Mouse (Mus musculus): Measurements from ENCODE around the gene Aldh18a1. TPM values are rescaled to one million over a fixed set of nuclear protein-coding genes. Genes with fewer than 3 reads are reported as not detected.

The Aldh18a1 gene
- polyA plus RNA-seq, 1 experiment: 1.1 TPM

DNA sequence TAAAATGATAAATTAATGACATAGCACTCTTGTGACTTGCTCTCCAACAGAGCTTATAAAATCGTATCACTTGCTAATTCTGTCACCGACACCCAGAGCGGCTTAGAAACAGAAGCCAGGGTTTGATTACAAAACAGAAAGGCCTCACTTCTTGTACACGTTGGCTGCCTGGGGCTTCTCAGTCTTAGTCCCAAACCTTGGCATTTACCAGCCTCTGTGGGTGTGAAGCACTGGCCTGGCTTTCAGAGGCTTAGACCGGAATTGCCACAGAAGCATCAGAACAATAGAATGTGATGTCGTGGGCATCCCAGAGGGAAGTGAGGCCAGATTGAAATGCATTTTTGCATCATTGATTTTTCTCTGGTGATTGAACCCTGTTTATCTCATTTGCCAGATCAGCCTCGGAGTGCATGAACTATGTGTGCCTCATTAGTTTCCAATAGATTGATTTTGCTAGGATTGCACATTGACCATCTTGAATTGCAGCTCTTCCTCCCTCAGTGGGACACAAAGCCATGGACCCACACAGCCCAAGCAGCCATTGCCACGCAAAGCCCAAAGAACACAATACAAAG, 64.7 kb downstream of the Aldh18a1 start:
- Histone ChIP-seq H3K4me3 (ENCODE audit: insufficient read depth, low read depth, low read length) (no peak overlapping the region), H3K27ac (replicated peaks; ENCODE audit: low read depth, low read length) (no peak overlapping the region), H3K4me1 (ENCODE audit: control insufficient read depth, insufficient read depth, insufficient read length, low read length) (no peaks in the 10 kb centered on the region)

DNA sequence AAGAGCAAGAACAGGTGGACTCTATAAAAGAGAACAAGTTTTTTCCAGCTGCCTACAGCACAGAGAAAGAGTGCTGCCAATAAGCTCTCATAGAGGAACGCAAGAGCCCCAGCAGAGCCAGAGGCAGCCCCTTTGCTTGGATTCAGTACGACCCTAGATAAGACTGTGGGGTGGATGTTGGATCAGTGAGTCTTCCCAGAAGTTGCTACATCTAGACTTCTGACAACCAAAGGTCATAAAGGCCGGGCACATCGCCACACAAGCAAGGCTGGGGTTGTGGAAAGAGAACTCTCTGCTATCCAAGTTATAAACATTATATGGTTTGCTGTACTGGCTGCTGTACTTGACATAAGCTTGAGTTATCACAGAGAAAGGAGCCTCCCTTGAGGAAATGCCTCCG, 67.9 kb downstream of the Aldh18a1 start:
- no peak overlapping the region for H3K27ac ChIP-seq (replicated peaks; ENCODE audit: low read depth, low read length)
- no peaks in the 10 kb centered on the region for H3K4me1 ChIP-seq (ENCODE audit: control insufficient read depth, insufficient read depth, insufficient read length, low read length)
- H3K4me3 ChIP-seq (ENCODE audit: insufficient read depth, low read depth, low read length): no peak overlapping the region

DNA sequence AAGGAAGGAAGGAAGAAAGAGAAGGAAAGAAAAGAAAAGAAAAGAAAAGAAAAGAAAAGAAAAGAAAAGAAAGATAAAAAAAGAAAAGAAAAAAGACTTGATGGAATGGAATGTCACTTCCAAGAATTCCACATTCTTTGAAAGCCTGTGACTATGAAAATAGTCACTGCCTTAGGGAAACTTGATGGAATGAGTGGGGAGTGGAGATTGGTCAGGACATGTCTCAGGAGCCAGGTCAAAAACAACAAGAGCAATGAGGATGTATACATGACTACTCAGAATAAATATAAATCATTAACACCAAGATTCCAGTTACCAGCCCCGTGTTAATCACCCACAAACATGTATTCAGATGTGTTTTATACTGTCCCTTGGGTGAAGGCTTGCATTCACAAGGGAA, 69.6 kb downstream of the Aldh18a1 start:
- H3K4me1 ChIP-seq (ENCODE audit: control insufficient read depth, insufficient read depth, insufficient read length, low read length): no peaks in the 10 kb centered on the region
- H3K27ac ChIP-seq (replicated peaks; ENCODE audit: low read depth, low read length): no peak overlapping the region
- H3K4me3 ChIP-seq (ENCODE audit: insufficient read depth, low read depth, low read length): no peak overlapping the region

DNA sequence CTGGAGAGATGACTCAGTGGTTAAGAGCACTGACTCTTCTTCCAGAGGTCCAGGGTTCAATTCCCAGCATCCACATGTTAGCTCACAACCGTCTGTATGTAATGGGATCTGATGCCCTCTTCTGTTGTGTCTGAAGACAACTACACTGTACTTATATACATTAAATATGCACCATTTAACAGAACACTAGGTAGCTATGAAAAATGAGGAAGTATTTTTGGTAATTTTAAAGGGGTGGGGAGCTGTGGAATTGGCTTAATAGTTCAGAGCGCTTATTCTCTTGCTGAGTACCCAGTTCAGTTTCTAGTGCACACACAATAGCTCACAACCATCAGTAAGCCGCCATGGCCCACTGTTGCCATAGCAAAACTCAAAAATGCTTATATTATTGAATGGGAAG, 72.7 kb downstream of the Aldh18a1 start:
- Histone ChIP-seq H3K4me1 (ENCODE audit: control insufficient read depth, insufficient read depth, insufficient read length, low read length) (peaks cover 6% of the 10 kb centered on the region; the same call in 1 of the 2 replicates), H3K4me3 (ENCODE audit: insufficient read depth, low read depth, low read length) (no peak overlapping the region), H3K27ac (replicated peaks; ENCODE audit: low read depth, low read length) (no peak overlapping the region)

DNA sequence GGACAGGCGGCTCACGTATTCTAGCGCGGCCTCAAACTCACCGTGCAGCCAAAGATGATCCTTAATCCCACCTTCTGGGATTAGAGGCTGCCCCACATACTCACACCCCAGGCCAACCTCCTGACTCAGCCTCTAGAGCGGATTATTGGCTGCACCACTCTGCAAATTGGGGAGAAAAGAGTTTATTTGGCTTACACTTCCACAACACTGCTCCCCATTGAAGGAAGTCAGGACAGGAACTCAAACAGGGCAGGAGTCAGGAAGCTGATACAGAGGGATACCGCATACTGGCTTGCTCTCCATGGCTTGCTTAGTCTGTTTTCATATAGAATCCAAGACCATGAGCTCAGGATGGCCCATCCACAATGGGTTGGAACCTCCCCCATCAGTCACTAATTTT, 73.9 kb downstream of the Aldh18a1 start:
- Histone ChIP-seq H3K4me3 (ENCODE audit: insufficient read depth, low read depth, low read length) (no peak overlapping the region), H3K27ac (replicated peaks; ENCODE audit: low read depth, low read length) (no peak overlapping the region), H3K4me1 (ENCODE audit: control insufficient read depth, insufficient read depth, insufficient read length, low read length) (peaks cover 14% of the 10 kb centered on the region)

DNA sequence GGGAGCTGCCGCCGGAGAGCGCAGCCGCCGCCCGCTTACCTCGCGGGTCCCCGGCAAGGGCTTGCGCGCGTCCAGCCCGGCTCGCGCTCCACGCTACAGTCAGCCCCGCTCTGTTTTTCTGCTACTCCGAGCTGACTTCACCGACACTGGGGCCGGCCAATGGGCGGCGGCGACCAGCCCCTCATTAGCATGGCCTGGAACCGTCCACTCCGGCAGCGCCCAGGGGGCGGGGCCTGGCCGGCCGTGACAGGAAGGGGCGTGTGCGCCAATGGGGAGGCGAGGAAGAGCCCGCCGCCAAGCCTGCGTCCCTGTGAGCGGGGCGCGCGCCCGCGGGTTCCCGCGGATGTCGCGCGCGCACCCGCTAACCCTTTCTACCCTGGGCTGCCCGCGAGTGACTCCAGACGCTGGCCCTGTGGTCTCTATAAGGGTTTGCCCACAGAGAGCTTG, 74.6 kb downstream of the Aldh18a1 start, which contains the start of gene Sorbs1:
TSS of gene Sorbs1 (minus strand) at position 148 of the 447 bp plus-strand sequence.
- peaks cover 20% of the 10 kb centered on the region for H3K4me1 ChIP-seq (ENCODE audit: control insufficient read depth, insufficient read depth, insufficient read length, low read length)
- H3K27ac ChIP-seq (replicated peaks; ENCODE audit: low read depth, low read length): peak within 1 kb of the TSS; percentile 77
- H3K4me3 ChIP-seq (ENCODE audit: insufficient read depth, low read depth, low read length): peak within 1 kb of the TSS; percentile 85

DNA sequence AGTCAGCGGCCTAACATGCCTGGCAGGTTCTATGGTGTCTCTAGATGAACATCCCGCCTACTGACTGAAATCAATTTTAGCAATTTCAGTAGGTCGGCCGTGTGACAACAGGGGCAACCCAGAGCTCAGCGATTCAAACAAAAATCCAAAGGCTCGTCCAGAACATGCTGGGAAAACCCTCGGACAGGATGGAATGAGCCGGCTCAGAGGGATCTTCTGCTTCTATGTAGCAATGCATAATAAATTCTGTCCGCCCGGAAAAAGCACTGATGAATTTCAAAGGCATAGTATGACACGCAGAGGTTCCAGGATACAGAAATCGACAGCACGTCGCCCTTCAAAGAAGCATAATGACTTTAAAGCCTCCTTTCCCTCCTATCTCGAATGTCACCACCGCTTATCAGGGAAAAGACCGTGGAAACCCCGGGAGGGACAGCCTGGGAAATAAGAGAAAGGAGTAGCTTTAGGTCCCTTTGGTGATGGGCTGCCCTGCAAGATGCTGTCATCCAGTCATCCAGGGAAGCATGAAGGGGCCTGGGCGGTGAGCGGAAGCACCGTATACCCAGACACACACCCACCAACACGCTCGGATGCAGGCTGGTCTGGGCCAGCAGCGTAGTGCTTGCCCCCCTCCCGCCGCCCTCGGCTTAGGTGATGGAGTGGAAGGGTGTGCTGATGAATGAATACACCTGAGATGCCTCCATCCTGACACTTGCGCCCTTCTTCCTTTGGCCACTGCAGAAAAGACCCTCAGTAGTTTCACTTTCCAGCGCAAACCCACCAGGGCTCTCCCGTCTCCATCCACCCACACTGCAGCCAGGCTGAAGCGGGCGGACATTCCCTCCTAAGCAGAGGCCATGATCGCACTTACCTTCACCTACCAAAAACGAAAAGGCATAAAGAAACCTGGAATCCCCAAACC, 75.5 kb downstream of the Aldh18a1 start:
- Histone ChIP-seq H3K27ac (replicated peaks; ENCODE audit: low read depth, low read length) (peak overlapping the region; percentile 77), H3K4me3 (ENCODE audit: insufficient read depth, low read depth, low read length) (peak overlapping the region; percentile 85)

DNA sequence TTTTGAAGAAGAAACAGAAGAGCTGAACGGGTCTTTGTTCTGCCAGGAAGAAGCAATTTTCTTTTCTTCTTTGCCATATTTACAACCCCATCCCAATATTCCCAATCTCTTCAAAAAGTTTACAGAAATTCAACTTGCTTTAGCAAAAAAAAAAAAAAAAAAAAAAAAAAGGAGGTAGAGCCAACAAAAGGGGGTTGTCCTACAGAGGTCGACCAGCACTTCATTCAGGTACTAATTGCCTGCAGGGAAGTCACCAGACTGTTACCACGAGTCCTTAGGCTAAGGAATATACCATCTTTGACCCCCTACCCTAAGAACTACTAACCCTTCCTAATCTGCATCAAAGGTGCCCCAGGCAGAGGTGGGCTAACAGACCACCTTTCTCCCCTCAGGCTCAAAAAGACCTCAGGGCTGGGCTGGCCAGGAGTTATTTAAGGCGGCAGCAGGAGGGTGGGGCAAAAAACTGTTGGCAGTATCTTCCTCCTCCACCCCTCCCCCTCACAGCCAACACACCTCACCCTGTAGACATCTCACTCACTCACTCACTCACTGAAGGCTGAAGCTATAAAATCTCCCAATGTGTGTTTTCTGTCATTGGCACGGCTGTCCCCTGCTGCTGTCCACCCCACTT, 76.5 kb downstream of the Aldh18a1 start:
- H3K27ac ChIP-seq (replicated peaks; ENCODE audit: low read depth, low read length): peak overlapping the region; percentile 74
- H3K4me3 ChIP-seq (ENCODE audit: insufficient read depth, low read depth, low read length): peak overlapping the region; percentile 85
- H3K4me1 ChIP-seq (ENCODE audit: control insufficient read depth, insufficient read depth, insufficient read length, low read length): peaks cover 20% of the 10 kb centered on the region

More for the DNA sequence above, 75.5 kb downstream of the Aldh18a1 start:
- H3K4me1 ChIP-seq (ENCODE audit: control insufficient read depth, insufficient read depth, insufficient read length, low read length): peaks cover 20% of the 10 kb centered on the region

DNA sequence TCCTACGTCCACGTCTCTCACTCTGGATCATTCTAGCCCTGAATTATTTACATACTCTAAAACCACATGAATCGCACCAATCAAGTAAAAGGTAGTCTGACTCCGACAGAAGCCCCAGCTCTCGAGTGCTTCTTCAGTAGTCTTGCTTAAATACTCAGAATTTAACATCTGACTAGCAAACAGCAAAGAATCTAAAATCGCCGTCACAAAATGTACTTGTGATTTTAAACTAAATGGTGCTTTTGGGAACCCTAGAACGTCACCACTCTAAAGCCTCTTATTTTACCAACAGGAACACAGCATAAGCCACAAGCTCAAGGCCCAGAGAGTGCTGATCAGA, 77.2 kb downstream of the Aldh18a1 start:
- Histone ChIP-seq H3K4me3 (ENCODE audit: insufficient read depth, low read depth, low read length) (peak overlapping the region; percentile 16), H3K27ac (replicated peaks; ENCODE audit: low read depth, low read length) (peak overlapping the region; percentile 71), H3K4me1 (ENCODE audit: control insufficient read depth, insufficient read depth, insufficient read length, low read length) (peaks cover 22% of the 10 kb centered on the region)

DNA sequence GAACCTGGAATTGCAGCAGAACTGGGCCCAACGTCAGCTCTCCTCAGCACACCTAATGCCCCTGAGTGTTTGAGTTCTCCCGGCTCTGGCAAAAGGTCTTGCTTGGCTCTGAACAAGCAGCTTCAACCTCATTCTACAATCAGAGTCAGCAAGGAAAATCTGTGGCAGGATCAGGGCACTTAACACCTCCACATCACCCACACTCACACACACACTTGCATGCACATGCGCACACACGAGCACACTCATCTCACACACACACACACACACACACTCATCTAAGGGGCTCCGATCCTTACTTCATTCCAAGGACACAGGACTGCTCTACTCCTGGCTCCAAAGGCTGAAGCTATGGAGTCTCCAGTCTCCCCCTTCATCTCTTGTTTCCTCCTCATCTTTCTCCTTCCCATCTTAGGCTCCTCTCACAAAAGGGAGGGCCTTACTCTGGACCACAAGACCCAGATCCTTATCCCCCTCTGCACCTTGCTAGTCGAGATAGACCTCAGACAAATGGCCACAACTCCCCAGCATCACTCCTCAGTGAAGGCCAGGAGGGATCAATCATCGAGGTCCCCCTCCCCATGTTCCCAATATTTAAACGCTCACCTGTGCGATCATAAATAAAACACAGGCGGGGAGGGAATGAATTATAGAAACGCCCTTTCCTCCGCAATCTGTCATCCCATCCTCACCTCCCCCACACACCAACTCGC, 77.7 kb downstream of the Aldh18a1 start:
- peak overlapping the region; percentile 16 for H3K4me3 ChIP-seq (ENCODE audit: insufficient read depth, low read depth, low read length)
- H3K4me1 ChIP-seq (ENCODE audit: control insufficient read depth, insufficient read depth, insufficient read length, low read length): peaks cover 24% of the 10 kb centered on the region
- peak overlapping the region; percentile 71 for H3K27ac ChIP-seq (replicated peaks; ENCODE audit: low read depth, low read length)

DNA sequence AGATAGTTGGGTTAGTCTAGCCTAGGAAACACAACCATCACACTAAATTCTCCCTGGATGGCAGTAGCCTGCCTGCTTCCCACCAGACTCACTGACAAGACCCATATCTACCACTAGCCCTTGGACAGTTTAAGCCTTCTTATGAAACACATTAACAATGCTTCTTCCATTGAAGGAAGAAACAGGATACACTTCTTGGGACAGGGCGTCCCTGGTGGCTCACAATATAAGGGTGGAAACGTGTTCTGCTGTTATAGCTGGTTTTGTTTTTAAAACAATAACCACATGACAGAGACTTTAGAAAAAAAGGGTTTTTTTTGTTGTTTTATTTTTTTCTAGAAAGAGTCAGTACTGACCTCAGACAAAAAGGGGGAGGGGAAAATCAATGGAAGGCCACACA, 79.0 kb downstream of the Aldh18a1 start:
- peak overlapping the region; percentile 59 for H3K27ac ChIP-seq (replicated peaks; ENCODE audit: low read depth, low read length)
- peaks cover 24% of the 10 kb centered on the region for H3K4me1 ChIP-seq (ENCODE audit: control insufficient read depth, insufficient read depth, insufficient read length, low read length)
- H3K4me3 ChIP-seq (ENCODE audit: insufficient read depth, low read depth, low read length): no peak overlapping the region

DNA sequence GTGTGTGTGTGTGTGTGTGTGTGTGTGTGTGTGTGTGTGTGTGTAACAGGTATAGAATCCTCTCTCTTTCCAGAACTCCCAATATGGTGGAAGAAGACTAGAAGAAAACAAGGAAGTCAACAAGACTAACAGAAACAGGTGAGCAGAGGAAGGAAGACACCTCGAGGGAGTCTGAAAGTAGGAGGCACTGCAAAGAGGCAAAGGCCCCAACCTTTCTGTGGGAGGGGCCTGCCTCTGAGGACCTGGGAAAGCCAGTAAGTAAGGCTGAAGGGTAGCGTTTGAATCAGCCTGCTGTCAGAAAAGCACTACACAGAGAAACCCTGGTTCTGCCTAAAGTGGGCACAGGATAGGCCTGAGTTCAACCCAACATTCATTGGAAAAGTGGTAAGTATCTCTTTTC, 79.4 kb downstream of the Aldh18a1 start:
- peak overlapping the region; percentile 59 for H3K27ac ChIP-seq (replicated peaks; ENCODE audit: low read depth, low read length)
- H3K4me3 ChIP-seq (ENCODE audit: insufficient read depth, low read depth, low read length): no peak overlapping the region
- peaks cover 24% of the 10 kb centered on the region for H3K4me1 ChIP-seq (ENCODE audit: control insufficient read depth, insufficient read depth, insufficient read length, low read length)

DNA sequence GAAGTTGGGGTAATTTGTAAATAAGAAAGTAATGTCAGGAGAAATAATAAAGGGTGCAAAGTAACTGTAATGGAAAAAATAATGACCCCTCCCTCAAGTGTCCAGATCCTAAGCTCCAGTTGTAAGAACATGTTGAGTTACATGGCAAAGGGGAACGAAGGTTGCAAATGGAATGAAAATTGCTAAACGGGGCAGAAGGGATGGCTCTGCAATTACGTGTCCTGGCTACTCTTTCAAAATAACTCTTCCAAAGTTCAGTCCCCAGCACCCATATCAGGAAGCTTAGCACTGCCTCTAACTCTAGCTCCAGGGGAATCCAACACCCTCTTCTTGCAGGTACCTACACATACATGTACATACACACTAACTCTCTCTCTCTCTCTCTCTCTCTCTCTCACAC, 81.3 kb downstream of the Aldh18a1 start:
- Histone ChIP-seq H3K4me1 (ENCODE audit: control insufficient read depth, insufficient read depth, insufficient read length, low read length) (peaks cover 26% of the 10 kb centered on the region), H3K27ac (replicated peaks; ENCODE audit: low read depth, low read length) (peak overlapping the region; percentile 63; the same call in 1 of the 2 replicates), H3K4me3 (ENCODE audit: insufficient read depth, low read depth, low read length) (no peak overlapping the region)

DNA sequence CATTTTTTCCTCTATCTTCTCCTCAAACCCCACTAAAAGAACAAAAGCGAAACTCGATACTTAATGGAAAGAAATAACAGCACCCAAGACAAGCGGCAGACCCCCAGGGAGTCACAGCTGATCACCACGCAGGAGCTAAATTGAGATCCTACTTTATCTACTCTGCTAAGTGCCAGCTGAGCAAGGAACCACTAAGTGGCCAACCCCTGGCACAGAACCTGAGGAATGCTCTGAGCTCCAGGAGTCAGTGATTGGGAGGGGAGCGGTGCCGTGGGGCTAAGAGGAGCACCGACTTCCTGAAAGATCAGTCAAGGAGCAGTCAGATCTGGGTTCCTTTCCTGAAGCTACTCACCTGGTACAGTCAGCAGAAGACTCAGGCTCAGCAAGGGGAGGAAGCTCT, 83.9 kb downstream of the Aldh18a1 start:
- H3K4me1 ChIP-seq (ENCODE audit: control insufficient read depth, insufficient read depth, insufficient read length, low read length): peaks cover 37% of the 10 kb centered on the region
- no peak overlapping the region for H3K4me3 ChIP-seq (ENCODE audit: insufficient read depth, low read depth, low read length)
- H3K27ac ChIP-seq (replicated peaks; ENCODE audit: low read depth, low read length): peak overlapping the region; percentile 40

All from brown adipose tissue, adult 24 weeks (tissue).